Mouse (Mus musculus) kidney, postnatal 0 days (tissue): ENCODE results near the gene Palm3. TPM values are rescaled to one million over a fixed set of nuclear protein-coding genes. Genes with fewer than 3 reads are reported as not detected.

Experiments
- ATAC-seq: fragments of 200-750 bp; cut with Nextera tagmentation; replicated peaks from 2 replicates; pipeline ENCODE4 v1.8.0; 2017; ENCODE audit warnings: low read depth, moderate number of reproducible peaks, moderate TSS enrichment, moderate library complexity; ENCODE audit not compliant: low FRiP score
- DNase-seq: peaks from one replicate; pipeline ENCODE4 v3.0.0-alpha.2; 2016; ENCODE audit warnings: low spot score
- H3K27ac ChIP-seq: fragments of 300-500 bp; sonication (generic); 2 replicates; pipeline ENCODE4 v1.5.1; 2014; ENCODE audit warnings: mild to moderate bottlenecking
- H3K27me3 ChIP-seq: fragments of 300-500 bp; sonication (generic); 2 replicates; pipeline ENCODE4 v1.6.1; 2014; ENCODE audit warnings: low read length, mixed read lengths; ENCODE audit not compliant: insufficient read depth
- H3K36me3 ChIP-seq: fragments of 300-500 bp; sonication (generic); 2 replicates; pipeline ENCODE4 v1.6.1; 2014; ENCODE audit warnings: low read length, mixed read lengths; ENCODE audit not compliant: insufficient read depth
- H3K4me1 ChIP-seq: fragments of 300-500 bp; sonication (generic); replicated peaks from 2 replicates; pipeline ENCODE4 v1.6.1; 2014; ENCODE audit warnings: antibody characterized with exemption, low read length, mixed read lengths; ENCODE audit not compliant: insufficient read depth
- H3K4me2 ChIP-seq: fragments of 300-500 bp; sonication (generic); 2 replicates; pipeline ENCODE4 v1.6.1; 2014; ENCODE audit warnings: mild to moderate bottlenecking, low read length, moderate library complexity, mixed read lengths
- H3K4me3 ChIP-seq: fragments of 300-500 bp; sonication (generic); replicated peaks from 2 replicates; pipeline ENCODE4 v1.5.1; 2014; ENCODE audit warnings: low read depth, low read length
- H3K9ac ChIP-seq: fragments of 300-500 bp; sonication (generic); 2 replicates; pipeline ENCODE4 v1.6.1; 2014; ENCODE audit warnings: low read depth, low read length
- H3K9me3 ChIP-seq: fragments of 300-500 bp; sonication (generic); replicated peaks from 2 replicates; pipeline ENCODE4 v1.6.1; 2016; ENCODE audit warnings: low read length, inconsistent platforms, mixed read lengths
- CTCF ChIP-seq: IDR thresholded peaks from 2 replicates; pipeline ENCODE4 v1.5.1; 2016; ENCODE audit warnings: antibody characterized with exemption, low read depth, mild to moderate bottlenecking, moderate library complexity
- WGBS: fragments of 180-500 bp; shearing (Covaris S2); extraction: QIAGEN DNeasy Blood & Tissue Kit; methylation state at CpG from one replicate; pipeline ENCODE4 v1.1.7; 2014; 5-methylcytosine and 5-hydroxymethylcytosine counted together
- polyA plus RNA-seq: library from polyadenylated mRNA; unstranded; fragments of >200 nt; fragmentation: Nextera tagmentation; extraction: Ambion mirVana; gene quantifications from 2 replicates; pipeline ENCODE4 v1.2.1, GENCODE M21; 2015

The Palm3 gene
- 12.7 and 15.7 TPM in 2 replicates for polyA plus RNA-seq

DNA sequence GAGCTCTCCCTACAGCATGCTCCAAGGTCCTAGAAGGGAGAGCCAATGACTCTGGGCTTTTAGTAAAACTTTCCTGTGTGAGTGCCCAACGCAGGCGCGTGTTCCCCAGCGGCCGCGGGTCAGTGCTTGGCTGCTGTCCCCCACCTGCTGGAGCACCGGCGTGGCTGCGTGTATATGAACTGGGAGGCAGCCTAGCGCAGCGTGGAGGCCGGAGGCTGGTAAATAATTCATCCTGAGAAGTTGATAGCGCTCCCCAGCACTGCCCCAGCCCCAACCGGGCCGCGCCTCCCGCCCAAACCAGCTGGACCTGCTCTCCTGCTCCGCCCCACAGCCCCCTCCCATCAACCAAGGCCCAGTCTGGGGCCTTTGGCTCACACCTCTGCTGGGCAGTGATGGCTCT lies at the start of gene Palm3:
Gene Palm3 (plus strand): TSS at position 376 of the 400 bp plus-strand sequence.
- Histone ChIP-seq H3K4me2 (peak within 1 kb of the TSS; percentile 53), H3K27ac (peak within 1 kb of the TSS; percentile 90), H3K36me3 (no peaks in the 10 kb centered on the region), H3K9ac (peak within 1 kb of the TSS; percentile 59), H3K4me1 (peaks cover 29% of the 10 kb centered on the region), H3K9me3 (no peaks in the 10 kb centered on the region), H3K27me3 (no peaks in the 10 kb centered on the region), H3K4me3 (peak within 1 kb of the TSS; percentile 24)
- 4% methylated on average over 18 of the region's 18 CpGs for WGBS
- peak; percentile 89 for ATAC-seq
- peak; percentile 71 for DNase-seq
- TF ChIP-seq CTCF: peak; percentile 43

DNA sequence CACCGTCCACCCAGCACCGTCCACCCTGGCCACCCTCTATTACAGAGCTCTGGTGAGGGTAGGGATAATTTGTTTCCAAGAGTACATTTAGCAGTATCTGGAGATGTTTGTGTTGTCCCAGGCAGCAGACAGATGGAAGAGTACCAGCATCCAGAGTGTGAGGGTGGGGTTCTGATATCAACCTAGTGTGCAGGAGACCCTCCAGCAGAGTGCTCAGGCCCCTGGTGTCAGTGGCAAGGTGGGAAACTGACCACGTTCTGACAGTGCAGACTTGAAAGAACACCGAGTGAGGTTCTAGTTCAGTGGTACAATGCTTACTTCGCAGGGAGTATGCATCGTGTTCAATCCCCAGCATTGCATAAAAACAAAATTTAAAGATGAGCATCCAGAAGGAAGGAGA lies 49.6 kb upstream of the Palm3 start:
- DNase-seq (no peak), ATAC-seq (no peak)
- Histone ChIP-seq H3K27ac (0 out of 2 replicates have a peak overlapping the region, but pooled peaks have one; percentile 37), H3K36me3 (peaks cover 4% of the 10 kb centered on the region; the same call in 1 of the 2 replicates), H3K27me3 (no peaks in the 10 kb centered on the region), H3K9ac (peak overlapping the region; percentile 70; the same call in 1 of the 2 replicates), H3K4me2 (peak overlapping the region; percentile 94; the same call in 1 of the 2 replicates), H3K4me1 (no peaks in the 10 kb centered on the region; the same call in 1 of the 2 replicates), H3K4me3 (peak overlapping the region; percentile 79; the same call in 1 of the 2 replicates), H3K9me3 (no peaks in the 10 kb centered on the region)
- 81% methylated on average over 6 of the region's 6 CpGs for WGBS
- no peak for TF ChIP-seq CTCF

DNA sequence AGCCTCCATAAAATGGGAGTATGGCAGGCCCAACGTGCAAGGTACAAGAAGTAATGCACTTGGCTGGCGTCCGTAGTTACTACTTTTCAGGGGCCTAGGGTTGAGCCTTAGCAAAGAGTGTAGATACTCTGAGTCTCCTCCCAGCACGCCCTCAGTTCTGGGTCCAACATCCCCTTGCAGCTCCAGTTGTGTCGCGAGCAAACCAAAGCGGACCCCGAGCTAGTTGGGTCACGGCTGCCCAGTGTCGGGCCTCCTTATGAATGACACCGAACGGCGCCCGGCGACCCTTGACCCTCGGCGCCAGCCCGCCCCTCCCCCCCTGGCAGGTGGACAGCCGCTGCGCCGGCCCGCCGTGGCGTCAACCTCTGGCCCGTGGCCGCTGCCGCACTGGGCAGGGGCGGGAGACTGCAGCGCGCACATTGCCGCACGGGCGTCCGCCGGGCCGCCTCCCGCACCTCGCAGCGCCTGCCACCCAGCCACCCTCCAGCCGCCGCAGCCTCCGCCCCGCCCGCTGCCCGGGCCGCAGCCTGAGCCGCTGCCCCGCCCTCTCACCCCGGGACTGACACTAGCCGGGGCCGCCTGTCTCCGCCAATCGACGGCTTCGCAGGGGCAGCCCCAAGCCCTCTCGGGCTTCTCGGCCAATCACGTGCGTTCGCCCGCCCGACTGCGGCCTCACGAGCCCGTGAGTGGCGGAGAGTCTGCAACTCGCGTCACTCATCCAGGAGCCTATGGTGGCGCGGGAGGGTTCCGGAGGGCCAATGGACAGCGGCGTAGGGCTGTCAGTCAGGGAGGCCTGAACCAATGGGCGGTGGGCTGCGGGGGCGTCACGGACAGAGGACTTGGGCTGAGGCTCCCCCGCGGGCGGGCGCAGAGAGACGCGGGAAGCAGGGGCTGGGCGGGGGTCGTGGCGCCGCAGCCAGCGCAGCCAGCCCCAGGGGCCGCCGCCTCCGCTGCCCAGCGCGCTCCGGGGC lies 48.8 kb upstream of the Palm3 start, which contains the start of gene Prkaca:
Gene Prkaca (plus strand): TSS at position 844 of the 971 bp plus-strand sequence.
- peaks cover 6% of the 10 kb centered on the region for H3K4me1 ChIP-seq
- H3K36me3 ChIP-seq: peaks cover 4% of the 10 kb centered on the region; the same call in 1 of the 2 replicates
- peak within 1 kb of the TSS; percentile 79 for H3K4me3 ChIP-seq
- ATAC-seq (peak; percentile 99), DNase-seq (peak; percentile 99)
- peak within 1 kb of the TSS; percentile 70 for H3K9ac ChIP-seq
- H3K27ac ChIP-seq: peak within 1 kb of the TSS; percentile 43; the same call in 1 of the 2 replicates
- whole genome bisulfite sequencing: under 1% methylated on average over 91 of the region's 94 CpGs
- H3K4me2 ChIP-seq: peak within 1 kb of the TSS; percentile 94
- H3K9me3 ChIP-seq: no peaks in the 10 kb centered on the region
- no peak for TF ChIP-seq CTCF
- no peaks in the 10 kb centered on the region for H3K27me3 ChIP-seq

DNA sequence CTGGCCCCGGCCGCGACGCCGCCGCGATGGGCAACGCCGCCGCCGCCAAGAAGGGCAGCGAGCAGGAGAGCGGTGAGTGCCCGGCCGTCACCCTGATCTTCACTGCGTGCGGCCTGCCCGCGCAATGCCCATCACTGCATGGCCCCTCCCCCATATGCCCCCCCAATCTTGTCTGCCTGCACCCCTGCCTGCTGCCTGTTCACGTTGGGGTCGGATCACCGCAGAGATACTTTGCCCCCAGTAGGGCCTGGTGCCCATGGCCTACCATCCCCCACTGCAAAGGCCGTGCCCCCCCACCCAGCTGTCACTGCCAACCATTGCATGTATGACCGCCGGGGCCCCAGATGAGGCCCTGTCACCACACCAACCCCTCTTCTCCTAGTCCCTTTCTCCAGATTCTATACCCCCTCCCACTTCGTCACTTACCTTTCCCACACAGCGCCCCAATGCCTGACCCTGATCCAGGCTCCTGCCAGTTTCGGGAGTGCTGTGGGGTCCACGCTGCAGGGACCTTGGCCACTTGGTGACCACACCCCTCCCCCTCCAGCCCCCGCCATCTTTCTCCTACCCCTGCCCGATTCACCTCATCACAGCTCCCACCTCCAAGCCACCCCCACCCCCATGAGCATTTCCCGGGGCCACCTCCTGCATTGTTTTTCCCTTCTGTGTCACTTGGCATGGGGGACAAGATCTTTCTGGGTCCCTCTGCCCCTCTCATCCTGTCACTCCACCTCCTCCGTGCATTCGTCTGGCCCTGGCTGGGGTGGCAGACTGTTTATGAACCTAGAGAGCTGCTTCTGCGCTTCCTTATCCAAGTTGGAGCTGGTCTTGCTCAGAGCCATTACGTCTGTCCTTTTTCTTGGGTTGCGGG lies 47.9 kb upstream of the Palm3 start:
- DNase-seq (peak; percentile 15), ATAC-seq (no peak)
- Histone ChIP-seq H3K36me3 (no peaks in the 10 kb centered on the region), H3K4me3 (peak overlapping the region; percentile 79), H3K27me3 (no peaks in the 10 kb centered on the region), H3K9ac (peak overlapping the region; percentile 67), H3K4me2 (peak overlapping the region; percentile 94), H3K9me3 (no peaks in the 10 kb centered on the region), H3K4me1 (peaks cover 14% of the 10 kb centered on the region), H3K27ac (peak overlapping the region; percentile 43; the same call in 1 of the 2 replicates)
- TF ChIP-seq CTCF: no peak
- 3% methylated on average over 37 of the region's 37 CpGs for WGBS

DNA sequence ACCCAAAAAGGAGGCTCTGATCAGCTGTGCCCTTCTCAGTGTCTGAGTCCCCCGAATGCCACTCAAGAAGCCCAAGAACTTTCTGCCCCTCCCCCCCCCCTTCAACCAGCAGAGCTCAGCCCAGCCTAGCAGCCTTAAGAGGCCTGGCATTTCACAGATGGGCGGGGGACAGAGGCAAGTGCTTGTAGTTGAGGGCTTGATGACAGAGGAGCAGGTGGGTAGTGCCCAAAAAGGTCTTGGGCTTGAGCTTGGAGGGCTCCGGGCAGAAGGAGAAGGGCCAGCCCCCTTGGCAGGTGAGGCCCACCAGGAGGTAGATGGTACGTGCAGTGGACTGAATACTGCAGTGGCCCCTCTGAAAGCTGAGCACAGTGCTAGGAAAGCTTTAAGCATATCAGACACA lies 46.8 kb upstream of the Palm3 start:
- WGBS: 86% methylated on average over 4 of the region's 4 CpGs
- H3K4me2 ChIP-seq: peak overlapping the region; percentile 94; the same call in 1 of the 2 replicates
- H3K4me1 ChIP-seq: peaks cover 14% of the 10 kb centered on the region
- no peak for TF ChIP-seq CTCF
- no peaks in the 10 kb centered on the region for H3K36me3 ChIP-seq
- H3K9me3 ChIP-seq: no peaks in the 10 kb centered on the region
- H3K27me3 ChIP-seq: no peaks in the 10 kb centered on the region
- DNase-seq: no peak
- H3K9ac ChIP-seq: peak overlapping the region; percentile 67; the same call in 1 of the 2 replicates
- H3K4me3 ChIP-seq: no peak overlapping the region
- ATAC-seq: no peak
- no peak overlapping the region for H3K27ac ChIP-seq
